Mouse (Mus musculus): ENCODE data around the gene Jag1.

DNA sequence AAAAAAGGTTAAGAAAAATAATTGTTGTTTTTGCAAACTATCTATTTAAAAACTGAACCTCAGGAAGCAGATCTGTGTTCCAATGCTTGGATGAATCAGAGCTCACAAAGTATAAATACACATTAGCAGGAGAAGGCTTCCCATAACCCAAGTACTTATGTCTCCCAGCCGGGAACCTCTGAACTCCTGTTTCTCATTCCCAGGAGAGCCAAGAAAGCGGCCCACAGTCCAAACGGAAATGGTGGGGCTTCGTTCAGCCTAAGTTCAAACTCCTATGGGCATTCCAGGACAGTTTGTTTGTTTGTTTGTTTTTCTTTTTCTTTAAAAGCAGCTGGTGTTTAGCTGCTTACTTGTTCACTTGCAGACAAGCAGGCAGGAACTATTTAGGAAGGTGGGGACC lies 37.7 kb downstream of the Jag1 start:
- TF ChIP-seq CTCF (IDR thresholded peaks at IDR 0.05) (no peak), EP300 (IDR thresholded peaks at IDR 0.05) (no peak)
